Mouse (Mus musculus) forebrain, postnatal 0 days (tissue): ENCODE data around the gene Rbm17. TPM values are rescaled to one million over a fixed set of nuclear protein-coding genes. Genes with fewer than 3 reads are reported as not detected.

Source experiments
- ATAC-seq: fragments of 200-750 bp; cut with Nextera tagmentation; 2 replicates; pipeline ENCODE4 v1.8.0; 2017; ENCODE audit warnings: mild to moderate bottlenecking, moderate library complexity
- DNase-seq: peaks from one replicate; pipeline ENCODE4 v3.0.0-alpha.2; 2015
- H3K27ac ChIP-seq: fragments of 300-500 bp; sonication (generic); 2 replicates; pipeline ENCODE4 v1.5.1; 2014; ENCODE audit warnings: low read depth, mild to moderate bottlenecking, antibody characterized with exemption, low read length, moderate library complexity, mixed read lengths
- H3K27me3 ChIP-seq: fragments of 300-500 bp; sonication (generic); 2 replicates; pipeline ENCODE4 v1.6.1; 2014; ENCODE audit warnings: mild to moderate bottlenecking, low read length, mixed read lengths; ENCODE audit not compliant: insufficient read depth
- H3K36me3 ChIP-seq: fragments of 300-500 bp; sonication (generic); 2 replicates; pipeline ENCODE4 v1.6.1; 2014; ENCODE audit warnings: mild to moderate bottlenecking, moderate library complexity; ENCODE audit not compliant: insufficient read depth
- H3K4me1 ChIP-seq: fragments of 300-500 bp; sonication (generic); 2 replicates; pipeline ENCODE4 v1.6.1; 2014; ENCODE audit warnings: antibody characterized with exemption; ENCODE audit not compliant: insufficient read depth
- H3K4me2 ChIP-seq: fragments of 300-500 bp; sonication (generic); 2 replicates; pipeline ENCODE4 v1.6.1; 2014; ENCODE audit warnings: low read depth, mild to moderate bottlenecking, moderate library complexity
- H3K4me3 ChIP-seq: fragments of 300-500 bp; sonication (generic); 2 replicates; pipeline ENCODE4 v1.5.1; 2014; ENCODE audit warnings: low read depth, low read length, mixed read lengths
- H3K9ac ChIP-seq: fragments of 300-500 bp; sonication (generic); 2 replicates; pipeline ENCODE4 v1.6.1; 2014; ENCODE audit warnings: mild to moderate bottlenecking
- H3K9me3 ChIP-seq: fragments of 300-500 bp; sonication (generic); 2 replicates; pipeline ENCODE4 v1.6.1; 2016; ENCODE audit warnings: low read length
- CTCF ChIP-seq: sonication (generic); IDR thresholded peaks from 2 replicates; pipeline ENCODE4 v1.5.1; 2016; ENCODE audit warnings: antibody characterized with exemption, control low read depth, low read depth
- WGBS: fragments of 180-500 bp; shearing (Covaris S2); extraction: QIAGEN DNeasy Blood & Tissue Kit; methylation state at CpG from one replicate; pipeline ENCODE4 v1.1.7; 2014; 5-methylcytosine and 5-hydroxymethylcytosine counted together
- polyA plus RNA-seq: library from polyadenylated mRNA; unstranded; fragments of >200 nt; fragmentation: Nextera tagmentation; extraction: Ambion mirVana; gene quantifications from 2 replicates; pipeline ENCODE4 v1.2.1, GENCODE M21; 2015
- total RNA-seq: library from RNA; depleted of rRNA; stranded (reverse); fragments of >200 nt; gene quantifications from 2 replicates; pipeline ENCODE4 v1.2.3, GENCODE M21; 2014

Gene Rbm17
- total and polyA plus RNA-seq, 2 experiments from 2014 or later = 95.4 to 130 TPM

DNA sequence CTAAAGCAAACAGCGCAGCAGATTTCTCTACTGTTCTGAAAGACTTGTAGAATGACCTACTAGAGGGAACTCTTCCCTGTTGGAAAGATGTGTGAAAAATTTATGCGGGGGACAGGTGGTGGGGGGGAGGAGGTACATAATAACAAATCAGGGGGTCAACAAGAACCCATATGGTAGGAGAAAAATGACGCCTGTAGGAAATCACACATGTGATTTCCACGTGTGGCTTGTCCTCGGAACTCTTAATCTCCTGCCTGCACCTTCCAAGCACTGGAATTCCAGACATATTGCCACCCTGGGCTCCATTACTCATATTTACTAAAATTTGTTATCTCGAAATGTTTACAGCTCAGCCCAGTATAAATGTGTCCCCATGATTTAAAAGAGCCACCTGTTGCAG lies 2.2 kb downstream of the Rbm17 start:
- Histone ChIP-seq H3K4me3 (peak overlapping the region; percentile 91), H3K27ac (no peak overlapping the region), H3K4me2 (peak overlapping the region; percentile 69), H3K27me3 (no peaks in the 10 kb centered on the region), H3K36me3 (peaks cover 31% of the 10 kb centered on the region), H3K4me1 (peaks cover 7% of the 10 kb centered on the region; the same call in 1 of the 2 replicates), H3K9ac (peak overlapping the region; percentile 95), H3K9me3 (no peaks in the 10 kb centered on the region)
- TF ChIP-seq CTCF = no peak
- 77% methylated on average over 6 of the region's 6 CpGs for WGBS
- no peak for DNase-seq
- no peak for ATAC-seq

DNA sequence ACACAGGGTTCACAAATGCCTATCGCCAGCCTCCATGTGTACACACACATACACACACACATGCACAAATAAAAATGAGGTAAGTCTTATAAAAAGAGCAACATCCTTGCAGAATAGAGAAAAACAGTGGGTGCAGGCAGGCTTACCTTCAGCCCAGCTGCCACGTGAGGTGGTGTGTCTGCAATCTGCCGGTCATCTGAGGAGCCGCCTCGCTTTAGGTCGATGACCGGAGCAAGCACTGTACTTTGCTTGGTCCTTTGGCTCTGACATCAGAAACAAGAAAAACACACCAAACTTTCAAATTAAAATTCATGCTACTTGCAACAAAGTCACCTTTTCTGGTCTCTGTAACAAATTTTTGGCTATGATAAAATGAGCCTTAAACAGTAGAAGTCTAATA lies 6.0 kb downstream of the Rbm17 start:
- Histone ChIP-seq H3K27me3 (no peaks in the 10 kb centered on the region), H3K4me2 (no peak overlapping the region), H3K27ac (no peak overlapping the region), H3K9ac (no peak overlapping the region), H3K4me1 (peaks cover 7% of the 10 kb centered on the region; the same call in 1 of the 2 replicates), H3K36me3 (peaks cover 59% of the 10 kb centered on the region), H3K4me3 (no peak overlapping the region), H3K9me3 (no peaks in the 10 kb centered on the region)
- no peak for TF ChIP-seq CTCF
- ATAC-seq = no peak
- 98% methylated on average over 7 of the region's 7 CpGs for WGBS
- DNase-seq = no peak

DNA sequence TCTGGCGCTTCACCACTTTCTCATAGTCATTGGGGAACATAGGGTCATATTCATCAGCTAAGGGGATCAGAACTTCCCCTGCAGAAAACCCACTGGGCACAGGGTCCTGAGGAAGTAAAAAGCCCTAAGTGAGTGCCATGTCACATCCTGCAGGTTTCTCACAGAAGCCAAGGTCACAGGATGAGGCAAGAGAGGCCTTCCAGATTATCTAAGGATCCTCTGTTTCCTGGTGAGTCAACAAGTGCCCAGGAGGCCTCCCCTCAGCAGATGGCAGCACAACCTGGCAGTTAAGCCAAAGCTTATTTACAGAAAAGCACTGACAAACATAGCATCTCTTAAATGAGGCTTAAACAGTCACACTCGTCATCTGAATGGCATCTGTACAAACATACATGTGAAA lies 7.3 kb downstream of the Rbm17 start:
- DNase-seq (no peak), ATAC-seq (no peak)
- no peak overlapping the region for H3K27ac ChIP-seq
- no peak for TF ChIP-seq CTCF
- no peak overlapping the region for H3K9ac ChIP-seq
- no peaks in the 10 kb centered on the region for H3K9me3 ChIP-seq
- peaks cover 71% of the 10 kb centered on the region for H3K36me3 ChIP-seq
- H3K4me1 ChIP-seq = 0 out of 2 replicates have a peak, but pooled peaks cover 2% of the 10 kb centered on the region
- H3K4me3 ChIP-seq = no peak overlapping the region
- H3K27me3 ChIP-seq = no peaks in the 10 kb centered on the region
- 78% methylated on average over 2 of the region's 2 CpGs for WGBS
- H3K4me2 ChIP-seq = no peak overlapping the region

DNA sequence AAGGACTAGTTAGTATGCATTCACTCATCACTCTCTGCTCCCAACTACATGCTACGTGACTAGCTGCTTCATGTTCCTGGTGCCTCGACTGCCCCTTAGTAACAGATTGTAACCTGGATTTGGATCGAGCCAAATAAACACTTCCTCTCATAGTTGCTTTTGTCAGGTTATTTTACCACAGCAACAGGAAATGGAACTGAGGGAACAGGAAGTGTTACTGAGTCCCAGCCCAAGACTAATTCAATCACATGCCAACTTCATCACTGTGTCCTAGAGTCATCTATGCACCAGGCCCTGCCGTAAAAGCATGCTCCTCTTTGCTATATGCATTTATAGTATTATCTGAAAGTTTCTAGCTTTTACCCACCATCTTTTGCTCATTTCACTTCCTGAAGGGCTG lies 16.0 kb downstream of the Rbm17 start:
- Histone ChIP-seq H3K9ac (no peak overlapping the region), H3K4me3 (no peak overlapping the region), H3K4me2 (no peak overlapping the region), H3K27me3 (no peaks in the 10 kb centered on the region), H3K36me3 (peaks cover 92% of the 10 kb centered on the region), H3K4me1 (no peaks in the 10 kb centered on the region), H3K27ac (no peak overlapping the region), H3K9me3 (no peaks in the 10 kb centered on the region)
- ATAC-seq (no peak), DNase-seq (no peak)
- WGBS = 92% methylated on average over 4 of the region's 4 CpGs
- no peak for TF ChIP-seq CTCF

DNA sequence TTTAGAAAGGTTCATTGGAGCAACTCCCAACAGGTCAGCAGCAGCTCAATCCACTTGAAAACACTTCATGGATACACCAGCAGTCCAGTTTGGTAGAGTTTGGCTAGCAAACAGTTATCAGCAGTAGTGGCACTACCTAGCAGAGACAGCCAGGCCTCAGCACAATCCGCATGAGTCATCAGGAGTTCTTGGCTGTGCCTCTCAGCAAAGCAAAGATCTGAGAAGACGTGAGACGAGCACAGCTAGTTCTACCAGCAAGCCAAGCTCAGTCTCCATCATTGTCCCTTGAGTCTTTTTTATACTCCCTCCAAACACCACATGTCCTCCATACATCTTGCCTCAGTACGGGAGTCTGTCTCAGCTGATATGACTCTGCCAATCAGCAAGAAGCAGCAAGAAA lies 24.6 kb downstream of the Rbm17 start:
- no peaks in the 10 kb centered on the region for H3K9me3 ChIP-seq
- 94% methylated on average over 4 of the region's 4 CpGs for WGBS
- H3K36me3 ChIP-seq = peaks cover 7% of the 10 kb centered on the region
- DNase-seq (no peak), ATAC-seq (no peak)
- no peak for TF ChIP-seq CTCF
- H3K4me2 ChIP-seq = no peak overlapping the region
- H3K27ac ChIP-seq = no peak overlapping the region
- no peaks in the 10 kb centered on the region for H3K4me1 ChIP-seq
- H3K9ac ChIP-seq = no peak overlapping the region
- H3K27me3 ChIP-seq = no peaks in the 10 kb centered on the region
- no peak overlapping the region for H3K4me3 ChIP-seq

DNA sequence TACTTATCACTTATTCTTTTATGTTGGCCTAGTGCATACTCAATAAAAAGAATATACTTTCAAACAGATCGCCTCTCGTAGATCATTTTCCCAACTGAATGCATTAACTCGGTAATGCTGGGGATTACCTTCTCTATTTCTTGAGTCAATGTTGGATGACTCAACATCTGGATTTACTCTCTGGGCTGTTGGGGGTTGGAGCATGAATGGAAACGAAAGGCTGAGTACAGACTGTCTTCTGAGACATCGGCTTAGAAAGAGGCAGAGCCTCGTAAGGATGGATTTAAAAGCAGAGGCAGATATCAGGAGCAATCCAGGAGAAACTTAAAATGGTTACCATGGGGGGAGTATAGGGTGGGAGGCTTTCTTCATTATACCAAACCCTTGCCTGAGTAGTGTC lies 25.8 kb downstream of the Rbm17 start:
- 92% methylated on average over 6 of the region's 6 CpGs for WGBS
- no peak for ATAC-seq
- TF ChIP-seq CTCF = no peak

DNA sequence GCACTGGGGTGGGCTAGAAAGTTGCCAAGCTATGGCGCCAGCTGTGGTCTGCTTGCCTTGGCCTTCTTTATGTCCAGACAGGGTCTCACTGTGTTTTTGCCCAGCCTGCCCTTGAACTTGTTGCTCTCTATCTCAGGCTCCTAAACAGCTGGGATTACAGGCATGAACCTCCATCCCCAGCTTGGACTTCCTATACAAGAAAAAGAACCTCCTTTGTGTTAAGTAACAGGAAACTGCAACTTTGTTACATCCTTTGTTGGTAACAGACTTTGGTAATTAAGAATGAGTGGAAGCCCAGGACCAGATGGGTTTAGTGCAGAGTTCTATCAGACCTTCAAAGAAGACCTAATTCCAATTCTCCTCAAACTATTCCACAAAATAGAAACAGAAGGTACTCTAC lies 30.3 kb downstream of the Rbm17 start:
- H3K36me3 ChIP-seq = no peaks in the 10 kb centered on the region
- H3K4me1 ChIP-seq = no peaks in the 10 kb centered on the region
- H3K4me3 ChIP-seq = no peak overlapping the region
- 100% methylated on average over 1 of the region's 1 CpGs for WGBS
- H3K9me3 ChIP-seq = no peaks in the 10 kb centered on the region
- TF ChIP-seq CTCF = no peak
- H3K27me3 ChIP-seq = no peaks in the 10 kb centered on the region
- ATAC-seq = no peak
- H3K9ac ChIP-seq = no peak overlapping the region
- no peak overlapping the region for H3K27ac ChIP-seq
- no peak overlapping the region for H3K4me2 ChIP-seq
- DNase-seq = no peak

More for the DNA sequence above, 25.8 kb downstream of the Rbm17 start:
- H3K9me3 ChIP-seq = no peaks in the 10 kb centered on the region
- no peak overlapping the region for H3K4me3 ChIP-seq
- H3K27me3 ChIP-seq = no peaks in the 10 kb centered on the region
- H3K9ac ChIP-seq = no peak overlapping the region
- no peaks in the 10 kb centered on the region; the same call in 1 of the 2 replicates for H3K36me3 ChIP-seq
- no peak overlapping the region for H3K4me2 ChIP-seq
- DNase-seq = no peak
- H3K27ac ChIP-seq = no peak overlapping the region
- no peaks in the 10 kb centered on the region for H3K4me1 ChIP-seq
